Mouse (Mus musculus): ENCODE measurements around the gene Cartpt. TPM values are rescaled to one million over a fixed set of nuclear protein-coding genes. Genes with fewer than 3 reads are reported as not detected.

Cartpt gene
- polyA plus RNA-seq (2015; fragmentation: Nextera tagmentation; extraction: Ambion mirVana) = 0.93 and 4.7 TPM in 2 replicates

DNA sequence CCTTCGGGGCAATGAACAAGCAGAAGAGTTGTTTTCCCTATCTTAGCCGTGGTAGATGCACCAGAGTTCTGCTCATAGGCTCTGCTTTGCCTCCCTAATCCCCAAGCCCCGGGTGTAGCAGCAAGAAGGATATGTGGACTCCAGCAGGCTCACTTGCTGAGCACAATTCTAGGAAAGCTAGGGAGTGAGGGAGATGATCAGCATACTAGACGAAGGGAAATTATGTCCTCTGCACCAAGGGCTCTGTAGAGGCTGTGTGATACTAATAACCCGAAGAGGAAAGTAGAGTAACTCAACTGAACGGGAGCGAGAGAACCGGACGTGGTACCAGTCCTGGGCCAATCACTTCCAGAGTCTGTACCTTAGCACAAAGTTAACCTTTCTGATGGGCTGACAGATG is at the start of gene Cartpt:
Cartpt (minus strand) TSS at position 127 of the 400 bp plus-strand sequence.
- Histone ChIP-seq H3K27ac (no peak within 1 kb of the TSS), H3K9me3 (replicated peaks) (no peaks in the 10 kb centered on the region), H3K9ac (no peak within 1 kb of the TSS), H3K27me3 (peaks cover 52% of the 10 kb centered on the region), H3K4me2 (peak within 1 kb of the TSS; percentile 50), H3K36me3 (no peaks in the 10 kb centered on the region), H3K4me3 (replicated peaks) (peak within 1 kb of the TSS; percentile 25), H3K4me1 (peaks cover 11% of the 10 kb centered on the region)
- ATAC-seq (replicated peaks; ENCODE audit: low FRiP score) = no peak
- 41% methylated on average over 9 of the region's 9 CpGs for WGBS

DNA sequence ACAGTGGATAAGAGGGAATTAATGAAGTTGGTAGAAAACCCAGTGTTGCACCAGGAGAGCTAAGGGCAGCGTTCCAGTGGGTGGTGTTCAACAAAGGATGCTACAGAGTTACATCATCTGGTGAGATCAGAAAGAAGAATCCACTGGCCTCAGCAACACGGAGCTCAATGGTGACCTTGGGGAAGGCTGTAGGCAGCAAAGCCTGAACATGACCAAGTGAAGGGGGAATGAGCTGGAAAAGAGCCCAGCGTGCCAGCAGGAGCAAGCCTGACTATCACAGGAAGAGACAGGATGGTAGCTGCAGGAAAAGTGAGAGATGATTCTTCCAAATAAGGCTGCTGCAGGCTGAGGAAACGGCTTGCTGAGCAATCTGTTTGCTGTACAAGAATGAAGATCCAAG is 46.5 kb upstream of the Cartpt start:
- H3K27ac ChIP-seq = no peak overlapping the region
- 93% methylated on average over 4 of the region's 4 CpGs for WGBS
- H3K4me2 ChIP-seq = no peak overlapping the region
- H3K36me3 ChIP-seq = peaks cover 44% of the 10 kb centered on the region
- H3K9me3 ChIP-seq (replicated peaks) = no peaks in the 10 kb centered on the region
- no peak overlapping the region for H3K4me3 ChIP-seq (replicated peaks)
- ATAC-seq (replicated peaks; ENCODE audit: low FRiP score) = no peak
- no peaks in the 10 kb centered on the region for H3K27me3 ChIP-seq
- H3K4me1 ChIP-seq = no peaks in the 10 kb centered on the region
- H3K9ac ChIP-seq = no peak overlapping the region

DNA sequence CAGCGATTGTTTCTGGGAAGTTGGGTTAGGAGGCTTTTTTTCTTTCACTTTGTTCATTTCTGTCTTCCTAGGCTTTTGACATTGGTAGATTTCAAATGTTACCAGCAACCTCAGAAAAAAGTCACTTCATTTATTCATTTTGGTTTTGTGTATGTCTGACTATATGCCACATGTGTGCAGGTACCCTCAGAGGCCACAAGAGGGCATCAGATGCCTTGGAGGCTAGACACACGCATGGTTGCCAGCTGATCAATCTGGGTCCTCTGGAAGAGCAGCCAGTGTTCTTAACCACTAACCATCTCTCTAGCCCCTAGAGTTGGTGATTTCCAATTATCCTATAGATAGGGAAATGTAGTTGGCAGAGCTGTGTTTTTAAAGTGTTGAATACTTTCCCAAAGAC is 42.6 kb upstream of the Cartpt start:
- Histone ChIP-seq H3K4me2 (no peak overlapping the region), H3K4me3 (replicated peaks) (no peak overlapping the region), H3K27me3 (no peaks in the 10 kb centered on the region), H3K9ac (no peak overlapping the region), H3K27ac (no peak overlapping the region), H3K9me3 (replicated peaks) (no peaks in the 10 kb centered on the region), H3K36me3 (peaks cover 12% of the 10 kb centered on the region; the same call in 1 of the 2 replicates), H3K4me1 (no peaks in the 10 kb centered on the region)
- 91% methylated on average over 2 of the region's 2 CpGs for WGBS
- ATAC-seq (replicated peaks; ENCODE audit: low FRiP score) = no peak

- H3K4me2 ChIP-seq = no peak overlapping the region
Observed at GRCm38 (mm10) chr13:99940601-99941000, 39.7 kb upstream of the Cartpt start.

GRCm38 (mm10) chr13:99939320-99939671 is 38.4 kb upstream of the Cartpt start:
- ATAC-seq (replicated peaks; ENCODE audit: low FRiP score) = no peak
- no peak overlapping the region for H3K27ac ChIP-seq
- 53% methylated on average over 8 of the region's 8 CpGs for WGBS

More at GRCm38 (mm10) chr13:99940601-99941000, 39.7 kb upstream of the Cartpt start:
- no peak overlapping the region for H3K4me3 ChIP-seq (replicated peaks)
- 36% methylated on average over 2 of the region's 2 CpGs for WGBS
- H3K9ac ChIP-seq = no peak overlapping the region
- H3K4me1 ChIP-seq = no peaks in the 10 kb centered on the region
- no peak for ATAC-seq (replicated peaks; ENCODE audit: low FRiP score)
- H3K27ac ChIP-seq = no peak overlapping the region
- peaks cover 4% of the 10 kb centered on the region; the same call in 1 of the 2 replicates for H3K36me3 ChIP-seq
- no peaks in the 10 kb centered on the region for H3K27me3 ChIP-seq
- no peaks in the 10 kb centered on the region for H3K9me3 ChIP-seq (replicated peaks)

GRCm38 (mm10) chr13:99938606-99939319 is 37.9 kb upstream of the Cartpt start:
- Histone ChIP-seq H3K27ac (no peak overlapping the region), H3K4me1 (no peaks in the 10 kb centered on the region), H3K4me2 (no peak overlapping the region), H3K27me3 (no peaks in the 10 kb centered on the region), H3K4me3 (replicated peaks) (no peak overlapping the region), H3K9ac (no peak overlapping the region), H3K36me3 (no peaks in the 10 kb centered on the region), H3K9me3 (replicated peaks) (no peaks in the 10 kb centered on the region)
- 77% methylated on average over 10 of the region's 10 CpGs for WGBS
- no peak for ATAC-seq (replicated peaks; ENCODE audit: low FRiP score)

More at GRCm38 (mm10) chr13:99939320-99939671, 38.4 kb upstream of the Cartpt start:
- H3K9ac ChIP-seq = no peak overlapping the region
- H3K9me3 ChIP-seq (replicated peaks) = no peaks in the 10 kb centered on the region
- peaks cover 3% of the 10 kb centered on the region; the same call in 1 of the 2 replicates for H3K36me3 ChIP-seq
- H3K4me2 ChIP-seq = no peak overlapping the region
- no peaks in the 10 kb centered on the region for H3K27me3 ChIP-seq
- H3K4me1 ChIP-seq = no peaks in the 10 kb centered on the region
- no peak overlapping the region for H3K4me3 ChIP-seq (replicated peaks)

DNA sequence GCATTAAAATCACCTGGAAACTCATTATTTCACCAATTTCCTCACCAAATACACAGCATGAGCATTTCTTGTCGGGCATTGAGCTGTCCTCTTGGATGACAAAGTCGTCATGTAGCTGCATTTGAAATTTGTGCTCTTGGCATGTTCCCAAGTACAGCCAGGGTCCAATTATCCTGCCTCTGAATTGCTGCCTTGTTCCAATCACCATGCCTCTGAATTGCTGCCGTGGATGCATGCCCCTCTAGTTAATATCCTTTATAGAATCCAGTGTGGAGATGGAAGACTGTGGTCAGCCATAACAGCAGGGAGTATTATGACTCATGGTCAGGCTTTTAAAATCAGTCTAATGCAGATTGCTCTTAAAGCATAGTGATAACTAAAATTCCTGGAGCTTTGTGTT is 36.9 kb upstream of the Cartpt start:
- H3K9me3 ChIP-seq (replicated peaks) = no peaks in the 10 kb centered on the region
- 61% methylated on average over 3 of the region's 3 CpGs for WGBS
- no peaks in the 10 kb centered on the region for H3K27me3 ChIP-seq
- no peak overlapping the region for H3K27ac ChIP-seq
- ATAC-seq (replicated peaks; ENCODE audit: low FRiP score) = no peak
- H3K4me1 ChIP-seq = no peaks in the 10 kb centered on the region
- no peak overlapping the region for H3K9ac ChIP-seq
- no peak overlapping the region for H3K4me3 ChIP-seq (replicated peaks)
- no peak overlapping the region for H3K4me2 ChIP-seq
- H3K36me3 ChIP-seq = no peaks in the 10 kb centered on the region

GRCm38 (mm10) chr13:99932406-99932805 is 31.5 kb upstream of the Cartpt start:
- Histone ChIP-seq H3K27me3 (no peaks in the 10 kb centered on the region), H3K4me2 (no peak overlapping the region), H3K9me3 (replicated peaks) (no peaks in the 10 kb centered on the region), H3K27ac (no peak overlapping the region), H3K9ac (no peak overlapping the region), H3K4me3 (replicated peaks) (no peak overlapping the region), H3K36me3 (no peaks in the 10 kb centered on the region), H3K4me1 (no peaks in the 10 kb centered on the region)
- ATAC-seq (replicated peaks; ENCODE audit: low FRiP score) = no peak
- WGBS = 73% methylated on average over 1 of the region's 1 CpGs

DNA sequence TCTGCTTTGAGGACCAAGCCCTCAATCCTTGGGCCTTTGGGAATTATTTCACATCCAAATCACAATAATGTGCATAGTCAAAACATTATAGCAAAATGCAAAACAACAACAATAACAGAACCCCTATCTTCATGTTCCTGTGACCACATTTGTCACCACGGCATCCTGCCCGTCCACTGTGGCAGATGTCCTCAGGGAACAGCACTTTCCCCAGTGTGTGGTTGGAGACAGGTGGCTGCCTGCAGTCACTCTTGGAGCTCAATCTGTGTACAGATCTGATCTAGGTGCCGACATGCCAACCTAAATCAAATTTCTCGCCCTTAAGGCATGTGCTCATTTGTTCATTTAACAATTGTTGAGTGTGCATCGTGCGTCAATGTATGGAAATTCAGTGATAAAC is 30.6 kb upstream of the Cartpt start:
- Histone ChIP-seq H3K4me2 (no peak overlapping the region), H3K9ac (no peak overlapping the region), H3K27ac (no peak overlapping the region), H3K4me3 (replicated peaks) (no peak overlapping the region), H3K9me3 (replicated peaks) (no peaks in the 10 kb centered on the region), H3K36me3 (no peaks in the 10 kb centered on the region), H3K27me3 (no peaks in the 10 kb centered on the region), H3K4me1 (no peaks in the 10 kb centered on the region)
- WGBS = 79% methylated on average over 6 of the region's 6 CpGs
- ATAC-seq (replicated peaks; ENCODE audit: low FRiP score) = no peak

GRCm38 (mm10) chr13:99926249-99926648 is 25.4 kb upstream of the Cartpt start:
- Histone ChIP-seq H3K9ac (no peak overlapping the region), H3K9me3 (replicated peaks) (no peaks in the 10 kb centered on the region), H3K27ac (no peak overlapping the region), H3K36me3 (no peaks in the 10 kb centered on the region), H3K4me2 (no peak overlapping the region), H3K4me1 (no peaks in the 10 kb centered on the region), H3K27me3 (no peaks in the 10 kb centered on the region), H3K4me3 (replicated peaks) (no peak overlapping the region)
- 0 out of 2 replicates have a peak, but pooled peaks have one; percentile 33 for ATAC-seq (replicated peaks; ENCODE audit: low FRiP score)
- WGBS = 57% methylated on average over 5 of the region's 5 CpGs

GRCm38 (mm10) chr13:99915632-99916031 is 14.7 kb upstream of the Cartpt start:
- Histone ChIP-seq H3K4me3 (replicated peaks) (no peak overlapping the region), H3K36me3 (no peaks in the 10 kb centered on the region), H3K4me2 (no peak overlapping the region), H3K9me3 (replicated peaks) (no peaks in the 10 kb centered on the region), H3K27me3 (no peaks in the 10 kb centered on the region), H3K27ac (no peak overlapping the region), H3K9ac (no peak overlapping the region), H3K4me1 (peaks cover 7% of the 10 kb centered on the region; the same call in 1 of the 2 replicates)
- WGBS = 56% methylated on average over 5 of the region's 5 CpGs
- peak; percentile 54; the same call in 1 of the 2 replicates for ATAC-seq (replicated peaks; ENCODE audit: low FRiP score)

DNA sequence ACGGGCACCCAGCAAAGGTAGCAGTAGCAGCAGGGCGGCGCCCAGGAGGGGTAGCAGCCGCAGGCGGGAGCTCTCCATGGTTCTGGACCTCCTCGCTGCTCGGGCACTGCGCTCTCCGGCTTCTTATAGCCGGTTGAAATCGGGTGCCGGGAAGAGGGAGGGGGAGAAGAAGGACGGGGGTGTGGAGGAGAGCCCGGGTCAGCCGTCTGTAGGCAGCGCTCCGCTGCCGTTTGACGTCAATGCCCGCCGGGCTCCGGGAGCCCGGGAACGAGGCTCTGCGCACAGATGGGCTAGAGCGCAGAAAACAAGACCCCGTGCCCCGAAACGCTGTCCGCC is 366 bp downstream of the Cartpt start:
- no peaks in the 10 kb centered on the region for H3K36me3 ChIP-seq
- WGBS = 2% methylated on average over 30 of the region's 30 CpGs
- ATAC-seq (replicated peaks; ENCODE audit: low FRiP score) = peak; percentile 77; the same call in 1 of the 2 replicates
- H3K4me2 ChIP-seq = peak overlapping the region; percentile 50
- H3K4me1 ChIP-seq = peaks cover 11% of the 10 kb centered on the region
- peak overlapping the region; percentile 25 for H3K4me3 ChIP-seq (replicated peaks)
- no peak overlapping the region for H3K9ac ChIP-seq
- no peak overlapping the region for H3K27ac ChIP-seq
- H3K27me3 ChIP-seq = peaks cover 53% of the 10 kb centered on the region
- H3K9me3 ChIP-seq (replicated peaks) = no peaks in the 10 kb centered on the region
